Mouse (Mus musculus) intestine, embryonic 15.5 days (tissue): ENCODE measurements around the gene Neurl2. TPM values are rescaled to one million over a fixed set of nuclear protein-coding genes. Genes with fewer than 3 reads are reported as not detected.

Source experiments
- ATAC-seq: fragments of 200-750 bp; cut with Nextera tagmentation; 2 replicates; pipeline ENCODE4 v1.8.0; 2017; ENCODE audit warnings: moderate TSS enrichment, moderate library complexity
- H3K27ac ChIP-seq: fragments of 300-500 bp; sonication (generic); 2 replicates; pipeline ENCODE4 v1.5.1; 2015; ENCODE audit warnings: mild to moderate bottlenecking, inconsistent platforms
- H3K27me3 ChIP-seq: fragments of 300-500 bp; sonication (generic); replicated peaks from 2 replicates; pipeline ENCODE4 v1.6.1; 2015; ENCODE audit warnings: inconsistent platforms
- H3K36me3 ChIP-seq: fragments of 300-500 bp; sonication (generic); 2 replicates; pipeline ENCODE4 v1.6.1; 2015; ENCODE audit warnings: inconsistent platforms
- H3K4me1 ChIP-seq: fragments of 300-500 bp; sonication (generic); replicated peaks from 2 replicates; pipeline ENCODE4 v1.6.1; 2015; ENCODE audit warnings: inconsistent platforms
- H3K4me2 ChIP-seq: fragments of 300-500 bp; sonication (generic); replicated peaks from 2 replicates; pipeline ENCODE4 v1.6.1; 2015; ENCODE audit warnings: mild to moderate bottlenecking, inconsistent platforms
- H3K4me3 ChIP-seq: fragments of 300-500 bp; sonication (generic); replicated peaks from 2 replicates; pipeline ENCODE4 v1.5.1; 2015; ENCODE audit warnings: inconsistent platforms
- H3K9ac ChIP-seq: fragments of 300-500 bp; sonication (generic); 2 replicates; pipeline ENCODE4 v1.6.1; 2015; ENCODE audit warnings: inconsistent platforms
- H3K9me3 ChIP-seq: fragments of 300-500 bp; sonication (generic); 2 replicates; pipeline ENCODE4 v1.6.1; 2016; ENCODE audit warnings: inconsistent platforms
- WGBS: fragments of 180-500 bp; shearing (Covaris S2); methylation state at CpG from one replicate; pipeline ENCODE4 v1.1.7; 2015; 5-methylcytosine and 5-hydroxymethylcytosine counted together
- polyA plus RNA-seq: library from polyadenylated mRNA; unstranded; fragments of >200 nt; fragmentation: Nextera tagmentation; extraction: Ambion mirVana; gene quantifications from 2 replicates; pipeline ENCODE4 v1.2.1, GENCODE M21; 2015

Neurl2 gene
- polyA plus RNA-seq, 1 experiment from 2014 or later = 6.8 TPM

- H3K4me1 ChIP-seq = peaks cover 7% of the 10 kb centered on the region
- WGBS = 87% methylated on average over 16 of the region's 16 CpGs
- H3K9ac ChIP-seq = no peak overlapping the region
- H3K4me2 ChIP-seq = no peak overlapping the region
- no peaks in the 10 kb centered on the region for H3K9me3 ChIP-seq
- ATAC-seq = no peak
- H3K27me3 ChIP-seq = no peaks in the 10 kb centered on the region
- no peak overlapping the region for H3K27ac ChIP-seq
- H3K4me3 ChIP-seq = no peak overlapping the region
- H3K36me3 ChIP-seq = peaks cover 21% of the 10 kb centered on the region
These were observed 6.0 kb downstream of the Neurl2 start for GRCm38 (mm10) chr2:164827146-164827850.

- Histone ChIP-seq H3K4me1 (peaks cover 6% of the 10 kb centered on the region; the same call in 1 of the 2 replicates), H3K27ac (no peak overlapping the region), H3K9ac (no peak overlapping the region), H3K27me3 (no peaks in the 10 kb centered on the region), H3K4me3 (no peak overlapping the region), H3K36me3 (peaks cover 21% of the 10 kb centered on the region), H3K9me3 (no peaks in the 10 kb centered on the region), H3K4me2 (no peak overlapping the region)
- 94% methylated on average over 17 of the region's 17 CpGs for WGBS
- ATAC-seq = no peak
These were observed 7.7 kb downstream of the Neurl2 start for GRCm38 (mm10) chr2:164825521-164825920.

GRCm38 (mm10) chr2:164823969-164824368 is 9.3 kb downstream of the Neurl2 start:
- Histone ChIP-seq H3K9me3 (no peaks in the 10 kb centered on the region), H3K4me3 (no peak overlapping the region), H3K4me2 (peak overlapping the region; percentile 71; the same call in 1 of the 2 replicates), H3K4me1 (peaks cover 6% of the 10 kb centered on the region; the same call in 1 of the 2 replicates), H3K9ac (no peak overlapping the region), H3K36me3 (peaks cover 21% of the 10 kb centered on the region), H3K27ac (no peak overlapping the region), H3K27me3 (no peaks in the 10 kb centered on the region)
- 90% methylated on average over 4 of the region's 4 CpGs for WGBS
- no peak for ATAC-seq

- no peaks in the 10 kb centered on the region for H3K27me3 ChIP-seq
- H3K9ac ChIP-seq = peak overlapping the region; percentile 58
- H3K4me2 ChIP-seq = peak overlapping the region; percentile 71
- 2% methylated on average over 10 of the region's 10 CpGs for WGBS
- peak; percentile 75 for ATAC-seq
- peak overlapping the region; percentile 25; the same call in 1 of the 2 replicates for H3K27ac ChIP-seq
- no peaks in the 10 kb centered on the region for H3K9me3 ChIP-seq
- H3K4me3 ChIP-seq = peak overlapping the region; percentile 56
- H3K4me1 ChIP-seq = peaks cover 6% of the 10 kb centered on the region; the same call in 1 of the 2 replicates
- H3K36me3 ChIP-seq = peaks cover 21% of the 10 kb centered on the region
These were observed 10.1 kb downstream of the Neurl2 start for GRCm38 (mm10) chr2:164823181-164823585.

DNA sequence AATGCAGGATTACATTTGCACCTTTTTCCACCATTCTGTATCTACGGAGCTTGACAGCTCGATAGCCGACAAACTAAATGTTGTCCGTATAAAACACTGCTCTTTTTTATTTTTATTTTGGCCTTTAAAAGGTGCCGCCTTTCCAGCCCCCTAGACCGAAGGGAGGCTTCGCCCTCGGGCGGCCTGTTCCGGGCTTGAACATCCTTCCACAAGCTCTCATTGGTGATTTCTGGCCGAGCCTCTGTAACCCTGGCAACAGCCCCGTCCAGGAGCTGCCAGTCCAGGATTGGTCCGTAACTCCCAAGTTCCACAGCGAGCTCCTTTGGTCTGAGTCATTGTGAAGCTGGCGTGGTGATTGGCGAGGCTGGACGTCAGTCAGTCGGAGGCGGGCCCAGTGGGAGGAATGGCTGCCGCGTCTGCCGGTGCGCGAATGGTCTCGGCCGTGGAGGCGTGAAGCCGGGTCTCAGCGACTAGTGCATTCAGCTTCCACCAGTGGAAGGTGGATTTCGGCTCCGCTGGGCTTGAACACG is 10.6 kb downstream of the Neurl2 start, which contains the start of gene Zswim1:
TSS of gene Zswim1 (plus strand) at position 51 of the 530 bp plus-strand sequence.
- Histone ChIP-seq H3K4me3 (peak within 1 kb of the TSS; percentile 56), H3K9me3 (no peaks in the 10 kb centered on the region), H3K9ac (peak within 1 kb of the TSS; percentile 58), H3K27ac (peak within 1 kb of the TSS; percentile 25; the same call in 1 of the 2 replicates), H3K4me1 (peaks cover 9% of the 10 kb centered on the region), H3K27me3 (no peaks in the 10 kb centered on the region), H3K36me3 (peaks cover 16% of the 10 kb centered on the region), H3K4me2 (peak within 1 kb of the TSS; percentile 71)
- 2% methylated on average over 32 of the region's 32 CpGs for WGBS
- ATAC-seq = peak; percentile 100

GRCm38 (mm10) chr2:164821060-164821459 is 12.2 kb downstream of the Neurl2 start:
- H3K27ac ChIP-seq = no peak overlapping the region
- no peak for ATAC-seq
- no peaks in the 10 kb centered on the region for H3K27me3 ChIP-seq
- WGBS = 81% methylated on average over 6 of the region's 6 CpGs
- peaks cover 16% of the 10 kb centered on the region for H3K4me1 ChIP-seq
- H3K9ac ChIP-seq = no peak overlapping the region
- no peaks in the 10 kb centered on the region for H3K9me3 ChIP-seq
- H3K4me2 ChIP-seq = no peak overlapping the region
- H3K36me3 ChIP-seq = peaks cover 7% of the 10 kb centered on the region
- H3K4me3 ChIP-seq = no peak overlapping the region

- Histone ChIP-seq H3K27ac (no peak overlapping the region), H3K9me3 (no peaks in the 10 kb centered on the region), H3K4me1 (peaks cover 9% of the 10 kb centered on the region), H3K9ac (no peak overlapping the region), H3K27me3 (no peaks in the 10 kb centered on the region), H3K4me3 (no peak overlapping the region), H3K4me2 (no peak overlapping the region), H3K36me3 (no peaks in the 10 kb centered on the region)
- no peak; the same call in 1 of the 2 replicates for ATAC-seq
- WGBS = 54% methylated on average over 5 of the region's 5 CpGs
These were observed 15.6 kb downstream of the Neurl2 start for GRCm38 (mm10) chr2:164817703-164818102.

DNA sequence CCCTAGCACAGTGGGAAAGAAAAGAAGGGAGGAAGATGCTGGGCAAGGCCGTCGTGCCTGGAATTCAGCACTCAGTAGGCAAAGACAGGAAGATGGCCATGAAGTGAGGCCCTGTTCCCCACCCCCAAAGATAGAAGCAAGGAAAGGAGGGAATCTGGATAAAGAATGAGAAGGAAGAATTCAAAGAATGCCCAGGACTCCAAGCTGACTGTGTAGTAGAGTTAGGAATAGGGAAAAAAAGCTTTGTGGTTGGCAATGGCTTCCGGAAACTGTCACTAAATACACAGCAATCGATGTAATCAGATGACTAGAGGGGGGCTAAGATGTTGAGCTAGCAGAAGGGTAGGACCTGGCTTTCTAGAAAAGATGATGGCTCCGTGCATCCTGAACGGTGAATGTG is 16.1 kb downstream of the Neurl2 start:
- ATAC-seq = no peak
- WGBS = 70% methylated on average over 6 of the region's 6 CpGs
- no peak overlapping the region for H3K27ac ChIP-seq
- no peaks in the 10 kb centered on the region for H3K27me3 ChIP-seq
- H3K4me1 ChIP-seq = peaks cover 9% of the 10 kb centered on the region
- H3K4me3 ChIP-seq = no peak overlapping the region
- H3K4me2 ChIP-seq = no peak overlapping the region
- H3K9me3 ChIP-seq = no peaks in the 10 kb centered on the region
- no peaks in the 10 kb centered on the region for H3K36me3 ChIP-seq
- no peak overlapping the region for H3K9ac ChIP-seq

GRCm38 (mm10) chr2:164815821-164816220 is 17.4 kb downstream of the Neurl2 start:
- no peak overlapping the region for H3K9ac ChIP-seq
- H3K4me3 ChIP-seq = no peak overlapping the region
- no peaks in the 10 kb centered on the region for H3K9me3 ChIP-seq
- no peak for ATAC-seq
- H3K4me1 ChIP-seq = peaks cover 9% of the 10 kb centered on the region
- H3K27me3 ChIP-seq = no peaks in the 10 kb centered on the region
- WGBS = 89% methylated on average over 8 of the region's 8 CpGs
- H3K36me3 ChIP-seq = no peaks in the 10 kb centered on the region
- H3K27ac ChIP-seq = no peak overlapping the region
- no peak overlapping the region for H3K4me2 ChIP-seq

DNA sequence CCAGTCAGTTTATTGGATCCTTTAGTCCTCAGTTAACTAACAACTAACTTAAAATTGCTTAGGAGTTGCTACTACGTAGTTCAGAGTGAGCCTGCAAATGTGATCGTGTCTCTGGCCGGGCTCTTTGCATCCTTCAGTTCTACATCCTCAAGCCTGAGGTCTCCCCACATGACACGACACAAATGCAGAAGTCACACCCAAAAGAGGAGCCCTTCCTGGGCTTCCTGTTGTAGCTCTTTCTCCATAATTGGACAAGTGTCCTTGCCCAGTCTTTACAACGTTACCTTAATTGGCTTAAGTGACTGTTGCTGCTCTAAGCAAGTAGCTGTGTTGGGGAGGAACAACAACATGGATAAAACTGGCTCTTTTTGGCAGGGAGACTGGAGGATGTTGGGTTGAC is 17.9 kb downstream of the Neurl2 start:
- 86% methylated on average over 5 of the region's 5 CpGs for WGBS
- Histone ChIP-seq H3K4me1 (peaks cover 9% of the 10 kb centered on the region), H3K27ac (no peak overlapping the region), H3K9me3 (no peaks in the 10 kb centered on the region), H3K4me3 (no peak overlapping the region), H3K9ac (no peak overlapping the region), H3K4me2 (no peak overlapping the region), H3K27me3 (no peaks in the 10 kb centered on the region), H3K36me3 (no peaks in the 10 kb centered on the region)
- no peak for ATAC-seq

DNA sequence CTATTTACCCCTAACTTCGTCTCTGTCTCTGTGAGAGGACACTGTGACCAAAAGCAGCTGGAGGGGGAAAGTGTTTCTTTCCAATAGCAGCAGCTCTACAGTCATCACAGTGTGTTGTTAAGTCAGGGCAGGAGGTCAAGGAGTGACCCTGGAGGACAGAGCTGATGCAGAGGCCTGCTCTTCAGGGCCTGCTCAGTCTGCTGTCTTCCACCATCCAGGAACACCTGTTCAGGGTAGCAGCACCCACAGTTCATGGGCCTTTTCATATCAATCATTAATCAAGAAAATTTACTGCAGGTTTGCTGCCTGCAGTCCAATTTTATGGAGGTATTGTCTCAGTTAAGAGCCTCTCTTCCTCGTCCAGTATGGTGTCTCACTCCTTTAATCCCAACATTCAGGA is 19.7 kb downstream of the Neurl2 start:
- H3K27me3 ChIP-seq = no peaks in the 10 kb centered on the region
- no peaks in the 10 kb centered on the region for H3K9me3 ChIP-seq
- no peak overlapping the region for H3K4me2 ChIP-seq
- ATAC-seq = peak; percentile 44; the same call in 1 of the 2 replicates
- H3K36me3 ChIP-seq = no peaks in the 10 kb centered on the region
- H3K4me3 ChIP-seq = no peak overlapping the region
- no peak overlapping the region for H3K27ac ChIP-seq
- no peak overlapping the region for H3K9ac ChIP-seq
- 47% methylated on average over 2 of the region's 2 CpGs for WGBS
- peaks cover 9% of the 10 kb centered on the region for H3K4me1 ChIP-seq

DNA sequence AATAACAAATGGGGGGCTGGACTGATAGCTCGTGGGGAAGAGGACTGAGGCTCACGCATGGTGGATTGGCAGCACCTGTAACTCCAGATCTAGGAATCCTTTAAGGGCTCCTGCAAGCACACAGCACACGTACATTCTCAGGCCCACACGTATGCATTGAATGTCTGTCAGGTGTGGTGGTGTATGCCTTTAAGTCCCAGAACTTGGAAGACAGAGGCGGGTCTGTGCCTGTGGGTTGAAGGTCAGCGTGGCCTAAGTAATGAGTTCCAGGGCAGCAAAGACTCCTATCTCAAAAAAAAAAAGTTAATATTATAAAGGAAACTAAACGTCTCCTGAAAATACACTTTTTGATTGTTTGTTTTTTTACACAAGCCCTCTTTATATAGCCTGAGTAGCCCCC is 26.6 kb downstream of the Neurl2 start:
- Histone ChIP-seq H3K36me3 (no peaks in the 10 kb centered on the region), H3K4me3 (no peak overlapping the region), H3K4me1 (peaks cover 15% of the 10 kb centered on the region), H3K27me3 (no peaks in the 10 kb centered on the region), H3K4me2 (0 out of 2 replicates have a peak overlapping the region, but pooled peaks have one; percentile 5), H3K27ac (peak overlapping the region; percentile 18; the same call in 1 of the 2 replicates), H3K9ac (no peak overlapping the region), H3K9me3 (no peaks in the 10 kb centered on the region)
- WGBS = 62% methylated on average over 7 of the region's 7 CpGs
- ATAC-seq = no peak
